Mouse (Mus musculus) liver, embryonic 14.5 days (tissue): ENCODE results near the gene Enoph1. TPM values are rescaled to one million over a fixed set of nuclear protein-coding genes. Genes with fewer than 3 reads are reported as not detected.
A peak's percentile ranks its signal among the peaks of the same experiment; 100 is the strongest.

Experiments used
- ATAC-seq: fragments of 200-750 bp; cut with Nextera tagmentation; 2 replicates; pipeline ENCODE4 v1.8.0; 2017; ENCODE audit warnings: moderate number of reproducible peaks, mild to moderate bottlenecking, moderate library complexity; ENCODE audit not compliant: insufficient read depth
- DNase-seq, 3 experiments: peaks; one replicate each; pipeline ENCODE4 v3.0.0-alpha.2; 2012 to 2013; ENCODE audit warnings: low read depth in 3 of 3, low spot score in 3 of 3
- H3K27ac ChIP-seq: fragments of 300-500 bp; sonication (generic); 2 replicates; pipeline ENCODE4 v1.5.1; 2014; ENCODE audit warnings: moderate library complexity, mild to moderate bottlenecking, control low read depth, inconsistent platforms
- H3K27me3 ChIP-seq: fragments of 300-500 bp; sonication (generic); 2 replicates; pipeline ENCODE4 v1.6.1; 2014; ENCODE audit warnings: mild to moderate bottlenecking, low read length, moderate library complexity; ENCODE audit not compliant: control insufficient read depth, insufficient read depth
- H3K36me3 ChIP-seq: fragments of 300-500 bp; sonication (generic); replicated peaks from 2 replicates; pipeline ENCODE4 v1.6.1; 2014; ENCODE audit warnings: low read depth; ENCODE audit not compliant: control insufficient read depth, insufficient read depth
- H3K4me1 ChIP-seq, 2 experiments: fragments of 200-500 bp in 1 of 2; fragments of 300-500 bp in 1 of 2; sonication (generic) in 1 of 2; replicated peaks; 2 replicates each; pipeline ENCODE4 v1.6.1; 2012 to 2014; ENCODE audit warnings: antibody characterized with exemption in 1 of 2, inconsistent platforms in 1 of 2, low read length in 1 of 2; ENCODE audit not compliant: control insufficient read depth in 2 of 2, insufficient read depth in 2 of 2
- H3K4me2 ChIP-seq: fragments of 300-500 bp; sonication (generic); 2 replicates; pipeline ENCODE4 v1.6.1; 2014; ENCODE audit warnings: low read depth, mild to moderate bottlenecking, control low read depth, moderate library complexity
- H3K4me3 ChIP-seq, 2 experiments: fragments of 200-500 bp in 1 of 2; fragments of 300-500 bp in 1 of 2; sonication (generic) in 1 of 2; 2 replicates each; pipeline ENCODE4 v1.5.1; 2012 to 2014; ENCODE audit warnings: low read depth in 2 of 2, low read length in 2 of 2, mild to moderate bottlenecking in 2 of 2, control low read depth in 1 of 2, inconsistent platforms in 1 of 2, moderate library complexity in 1 of 2; ENCODE audit not compliant: insufficient read depth in 1 of 2
- H3K9ac ChIP-seq: fragments of 300-500 bp; sonication (generic); replicated peaks from 2 replicates; pipeline ENCODE4 v1.6.1; 2014; ENCODE audit warnings: mild to moderate bottlenecking, control low read depth, moderate library complexity
- H3K9me3 ChIP-seq: fragments of 300-500 bp; sonication (generic); 2 replicates; pipeline ENCODE4 v1.6.1; 2016; ENCODE audit warnings: low read length, mixed read lengths; ENCODE audit not compliant: control insufficient read depth
- CTCF ChIP-seq: IDR thresholded peaks from 2 replicates; pipeline ENCODE4 v1.5.1; 2016; ENCODE audit warnings: antibody characterized with exemption, low read depth, control low read depth
- EP300 ChIP-seq: IDR thresholded peaks from 2 replicates; pipeline ENCODE4 v1.6.1; 2016; ENCODE audit warnings: antibody characterized with exemption, low read depth
- WGBS: fragments of 180-500 bp; shearing (Covaris S2); extraction: QIAGEN DNeasy Blood & Tissue Kit; methylation state at CpG from one replicate; pipeline ENCODE4 v1.1.7; 2014; ENCODE audit not compliant: insufficient replicate concordance; 5-methylcytosine and 5-hydroxymethylcytosine counted together
- polyA plus RNA-seq, 2 experiments: library from polyadenylated mRNA; depleted of rRNA in 1 of 2; stranded (reverse) in 1 of 2; unstranded in 1 of 2; fragments of >200 nt; fragmentation: Nextera tagmentation in 1 of 2; extraction: Ambion mirVana in 1 of 2; gene quantifications; 2 replicates each; pipeline versions ENCODE4 v1.2.1 to v1.2.3; 2012 to 2014

Enoph1 gene
- polyA plus RNA-seq, 2 experiments, result 14.3 to 15.1 TPM

- no peak overlapping the region for H3K27ac ChIP-seq
- no peak overlapping the region for H3K4me3 ChIP-seq
- no peak overlapping the region for H3K4me2 ChIP-seq
- DNase-seq (no peak), ATAC-seq (peak; percentile 17; the same call in 1 of the 2 replicates)
- 55% methylated on average over 6 of the region's 6 CpGs for WGBS
- H3K36me3 ChIP-seq, result peaks cover 25% of the 10 kb centered on the region
- peaks cover 3 to 5% of the 10 kb centered on the region in 2 experiments for H3K4me1 ChIP-seq
- no peak overlapping the region for H3K9ac ChIP-seq
- no peaks in the 10 kb centered on the region for H3K27me3 ChIP-seq
- TF ChIP-seq CTCF (no peak), EP300 (no peak)
- no peaks in the 10 kb centered on the region for H3K9me3 ChIP-seq
These were observed 9.7 kb upstream of the Enoph1 start for GRCm38 (mm10) chr5:100030069-100030468.

GRCm38 (mm10) chr5:100032107-100032506 lies 7.7 kb upstream of the Enoph1 start:
- H3K27ac ChIP-seq, result no peak overlapping the region
- TF ChIP-seq CTCF (0 out of 2 replicates have a peak, but pooled peaks have one; percentile 13), EP300 (no peak)
- H3K36me3 ChIP-seq, result peaks cover 45% of the 10 kb centered on the region
- H3K27me3 ChIP-seq, result no peaks in the 10 kb centered on the region
- H3K9ac ChIP-seq, result no peak overlapping the region
- peaks cover 0 to 7% of the 10 kb centered on the region in 2 experiments; a peak in 2 of 4 replicates for H3K4me1 ChIP-seq
- no peak for ATAC-seq
- DNase-seq, result no peak
- no peak overlapping the region for H3K4me2 ChIP-seq
- 96% methylated on average over 2 of the region's 2 CpGs for WGBS
- H3K9me3 ChIP-seq, result no peaks in the 10 kb centered on the region
- H3K4me3 ChIP-seq, result no peak overlapping the region

GRCm38 (mm10) chr5:100032646-100033045 lies 7.1 kb upstream of the Enoph1 start:
- Histone ChIP-seq H3K27me3 (no peaks in the 10 kb centered on the region), H3K9me3 (no peaks in the 10 kb centered on the region), H3K4me1 (peaks cover 0 to 10% of the 10 kb centered on the region in 2 experiments; a peak in 2 of 4 replicates), H3K36me3 (peaks cover 49% of the 10 kb centered on the region), H3K27ac (no peak overlapping the region), H3K4me3 (no peak overlapping the region), H3K9ac (no peak overlapping the region), H3K4me2 (no peak overlapping the region)
- TF ChIP-seq EP300, result no peak
- no peak for TF ChIP-seq CTCF
- WGBS, result 74% methylated on average over 3 of the region's 3 CpGs
- no peak for ATAC-seq
- DNase-seq, result no peak

- TF ChIP-seq EP300 (no peak), CTCF (0 out of 2 replicates have a peak, but pooled peaks have one; percentile 12)
- H3K4me1 ChIP-seq, result peaks cover 3 to 10% of the 10 kb centered on the region in 2 experiments
- H3K27ac ChIP-seq, result no peak overlapping the region
- no peaks in the 10 kb centered on the region for H3K9me3 ChIP-seq
- no peaks in the 10 kb centered on the region for H3K27me3 ChIP-seq
- WGBS, result 73% methylated on average over 7 of the region's 7 CpGs
- no peak overlapping the region for H3K9ac ChIP-seq
- DNase-seq (no peak), ATAC-seq (no peak)
- H3K36me3 ChIP-seq, result peaks cover 49% of the 10 kb centered on the region
- H3K4me3 ChIP-seq, result no peak overlapping the region
- no peak overlapping the region; the same call in 1 of the 2 replicates for H3K4me2 ChIP-seq
These were observed 3.8 kb upstream of the Enoph1 start for GRCm38 (mm10) chr5:100035950-100036349.

- peak overlapping the region; percentile 2 to 95; a peak in 3 of 4 replicates for H3K4me3 ChIP-seq
- no peak overlapping the region for H3K27ac ChIP-seq
These were observed 3.1 kb upstream of the Enoph1 start for GRCm38 (mm10) chr5:100036681-100037080.

More at GRCm38 (mm10) chr5:100036681-100037080, 3.1 kb upstream of the Enoph1 start:
- H3K9me3 ChIP-seq, result no peaks in the 10 kb centered on the region
- peak overlapping the region; percentile 95 for H3K4me2 ChIP-seq
- WGBS, result 40% methylated on average over 7 of the region's 7 CpGs
- H3K4me1 ChIP-seq, result peaks cover 3 to 13% of the 10 kb centered on the region in 2 experiments
- ATAC-seq (no peak), DNase-seq (no peak)
- H3K9ac ChIP-seq, result peak overlapping the region; percentile 92; the same call in 1 of the 2 replicates
- H3K27me3 ChIP-seq, result no peaks in the 10 kb centered on the region
- peaks cover 49% of the 10 kb centered on the region for H3K36me3 ChIP-seq
- TF ChIP-seq EP300 (no peak), CTCF (no peak)
